Mouse (Mus musculus): ENCODE data around the gene Olfr814. TPM values are rescaled to one million over a fixed set of nuclear protein-coding genes. Genes with fewer than 3 reads are reported as not detected.
"Not testable (repeated sequence)": the region's sequence is repeated elsewhere in the genome, so short reads cannot be mapped to it uniquely, and the experiment has no call there.

Gene Olfr814
- polyA plus RNA-seq (2014; fragmentation: Nextera tagmentation; extraction: Ambion mirVana), result not detected in 2 replicates

- H3K4me2 ChIP-seq (replicated peaks); H3K9me3 ChIP-seq (ENCODE audit: control insufficient read depth, low read length); H3K27ac ChIP-seq; ATAC-seq (ENCODE audit: low FRiP score); H3K4me3 ChIP-seq (replicated peaks; ENCODE audit: low read length); H3K36me3 ChIP-seq (replicated peaks; ENCODE audit: control insufficient read depth, insufficient read depth); H3K27me3 ChIP-seq (ENCODE audit: control insufficient read depth, insufficient read depth, low read length); H3K4me1 ChIP-seq (replicated peaks; ENCODE audit: control insufficient read depth, insufficient read depth, low read length); H3K9ac ChIP-seq; DNase-seq (ENCODE audit: low spot score): not testable (repeated sequence)
- no CpG with 5 or more reads among the region's 1 CpGs for WGBS
Observed at GRCm38 (mm10) chr10:129879751-129880150, at the start of gene Olfr814. Gene Olfr814, minus strand, starts transcription at chr10:129879851.

DNA sequence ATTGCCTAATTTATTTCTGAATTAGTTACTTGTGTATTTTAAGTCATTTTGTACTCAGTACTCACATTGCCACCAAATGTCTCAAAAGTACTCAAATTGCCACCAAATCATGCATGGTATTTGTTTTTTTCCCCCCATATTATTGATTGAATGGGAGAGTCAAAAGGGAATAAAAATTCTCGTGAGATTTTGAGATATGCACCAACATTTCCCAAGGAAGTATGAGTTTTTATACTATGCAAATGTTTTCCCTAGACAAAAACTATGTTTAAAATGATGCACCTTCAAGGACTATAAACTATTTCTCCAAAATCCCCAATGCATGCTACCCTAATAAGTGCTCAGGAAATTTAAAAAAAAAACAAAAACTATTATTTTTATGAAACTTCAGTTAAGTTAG is 35.8 kb upstream of the Olfr814 start, which contains the start of gene Olfr816:
Gene Olfr816 (minus strand): TSS at position 101 of the 400 bp plus-strand sequence.
- no peaks in the 10 kb centered on the region for H3K4me1 ChIP-seq (replicated peaks; ENCODE audit: control insufficient read depth, insufficient read depth, low read length)
- H3K27ac ChIP-seq, result no peak within 1 kb of the TSS
- no peaks in the 10 kb centered on the region for H3K9me3 ChIP-seq (ENCODE audit: control insufficient read depth, low read length)
- no peak within 1 kb of the TSS for H3K4me3 ChIP-seq (replicated peaks; ENCODE audit: low read length)
- no peak for DNase-seq (ENCODE audit: low spot score)
- no peak within 1 kb of the TSS for H3K9ac ChIP-seq
- no peak for ATAC-seq (ENCODE audit: low FRiP score)
- H3K4me2 ChIP-seq (replicated peaks), result no peak within 1 kb of the TSS
- 70% methylated on average over 1 of the region's 1 CpGs for WGBS
- H3K27me3 ChIP-seq (ENCODE audit: control insufficient read depth, insufficient read depth, low read length), result no peaks in the 10 kb centered on the region
- H3K36me3 ChIP-seq (replicated peaks; ENCODE audit: control insufficient read depth, insufficient read depth), result no peaks in the 10 kb centered on the region

- ATAC-seq (ENCODE audit: low FRiP score); H3K4me3 ChIP-seq (replicated peaks; ENCODE audit: low read length); H3K27me3 ChIP-seq (ENCODE audit: control insufficient read depth, insufficient read depth, low read length); H3K4me1 ChIP-seq (replicated peaks; ENCODE audit: control insufficient read depth, insufficient read depth, low read length); H3K36me3 ChIP-seq (replicated peaks; ENCODE audit: control insufficient read depth, insufficient read depth); H3K27ac ChIP-seq; H3K9me3 ChIP-seq (ENCODE audit: control insufficient read depth, low read length); H3K9ac ChIP-seq; H3K4me2 ChIP-seq (replicated peaks); DNase-seq (ENCODE audit: low spot score): not testable (repeated sequence)
- WGBS, result no CpG with 5 or more reads among the region's 1 CpGs
Observed at GRCm38 (mm10) chr10:129905767-129906166, 26.1 kb upstream of the Olfr814 start, which contains the start of gene Olfr815. Gene Olfr815, minus strand, starts transcription at chr10:129905867.

- Histone ChIP-seq H3K4me3 (replicated peaks; ENCODE audit: low read length) (no peak overlapping the region), H3K27ac (no peak overlapping the region), H3K27me3 (ENCODE audit: control insufficient read depth, insufficient read depth, low read length) (no peaks in the 10 kb centered on the region), H3K9me3 (ENCODE audit: control insufficient read depth, low read length) (no peaks in the 10 kb centered on the region), H3K9ac (no peak overlapping the region), H3K36me3 (replicated peaks; ENCODE audit: control insufficient read depth, insufficient read depth) (no peaks in the 10 kb centered on the region), H3K4me1 (replicated peaks; ENCODE audit: control insufficient read depth, insufficient read depth, low read length) (no peaks in the 10 kb centered on the region), H3K4me2 (replicated peaks) (no peak overlapping the region)
- WGBS, result 96% methylated on average over 7 of the region's 7 CpGs
- ATAC-seq (ENCODE audit: low FRiP score), result no peak
- DNase-seq (ENCODE audit: low spot score), result no peak
Observed at GRCm38 (mm10) chr10:129885934-129886333, 6.3 kb upstream of the Olfr814 start.

- not testable (repeated sequence) for H3K4me2 ChIP-seq (replicated peaks); H3K4me3 ChIP-seq (replicated peaks; ENCODE audit: low read length); H3K9ac ChIP-seq; H3K36me3 ChIP-seq (replicated peaks; ENCODE audit: control insufficient read depth, insufficient read depth); DNase-seq (ENCODE audit: low spot score); ATAC-seq (ENCODE audit: low FRiP score); H3K4me1 ChIP-seq (replicated peaks; ENCODE audit: control insufficient read depth, insufficient read depth, low read length); H3K9me3 ChIP-seq (ENCODE audit: control insufficient read depth, low read length); H3K27ac ChIP-seq; H3K27me3 ChIP-seq (ENCODE audit: control insufficient read depth, insufficient read depth, low read length)
- WGBS, result 87% methylated on average over 6 of the region's 6 CpGs
Observed at GRCm38 (mm10) chr10:129885496-129885895, 5.8 kb upstream of the Olfr814 start.

DNA sequence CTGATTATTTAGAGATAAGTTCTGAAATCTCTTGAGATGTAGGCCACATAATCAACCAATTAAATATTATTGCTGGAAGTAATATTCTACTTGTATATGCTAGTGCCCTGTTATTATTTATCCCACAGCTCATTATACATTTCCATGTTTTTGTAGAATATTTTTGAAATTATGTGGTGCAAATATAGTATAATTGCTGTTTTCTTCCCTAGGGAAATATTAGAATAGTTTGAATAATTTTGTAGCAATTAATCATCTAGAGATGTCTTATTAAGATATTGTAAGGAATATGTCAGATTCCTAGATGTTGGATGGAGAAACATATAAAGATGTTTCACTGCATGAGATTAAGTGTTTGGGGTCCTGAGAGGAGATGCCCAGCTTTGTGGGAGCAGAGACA is 24.6 kb downstream of the Olfr814 start, which contains the start of gene Olfr813:
Gene Olfr813 (plus strand): TSS at position 301 of the 400 bp plus-strand sequence.
- no peak for ATAC-seq (ENCODE audit: low FRiP score)
- H3K9me3 ChIP-seq (ENCODE audit: control insufficient read depth, low read length), result no peaks in the 10 kb centered on the region

GRCm38 (mm10) chr10:129847343-129847742 is 32.3 kb downstream of the Olfr814 start:
- no peak for ATAC-seq (ENCODE audit: low FRiP score)

More for the DNA sequence above, 24.6 kb downstream of the Olfr814 start, which contains the start of gene Olfr813:
- Histone ChIP-seq H3K4me2 (replicated peaks) (no peak within 1 kb of the TSS), H3K9ac (no peak within 1 kb of the TSS), H3K27ac (no peak within 1 kb of the TSS), H3K4me1 (replicated peaks; ENCODE audit: control insufficient read depth, insufficient read depth, low read length) (no peaks in the 10 kb centered on the region), H3K4me3 (replicated peaks; ENCODE audit: low read length) (no peak within 1 kb of the TSS), H3K36me3 (replicated peaks; ENCODE audit: control insufficient read depth, insufficient read depth) (no peaks in the 10 kb centered on the region), H3K27me3 (ENCODE audit: control insufficient read depth, insufficient read depth, low read length) (no peaks in the 10 kb centered on the region)
- no peak for DNase-seq (ENCODE audit: low spot score)

DNA sequence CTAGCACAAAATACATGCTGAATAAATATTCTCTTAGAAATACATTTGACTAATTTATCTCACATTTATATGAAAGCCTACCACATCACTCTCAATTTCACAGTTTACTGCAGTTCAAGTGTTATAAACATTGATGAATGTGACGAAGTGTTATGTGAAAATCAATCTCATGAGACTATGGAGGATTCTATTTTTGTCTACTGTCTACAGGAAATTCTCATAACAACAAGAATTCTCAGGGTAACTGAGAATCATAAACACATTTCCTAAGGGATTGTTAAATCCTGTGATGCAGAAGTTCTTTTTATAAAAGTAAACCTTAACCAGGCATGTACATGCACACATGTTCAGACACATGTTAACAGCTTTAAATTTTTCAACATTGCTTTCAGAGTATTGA is 33.7 kb downstream of the Olfr814 start, which contains the start of gene Olfr812:
Gene Olfr812 (minus strand): TSS at position 101 of the 400 bp plus-strand sequence.
- no peaks in the 10 kb centered on the region for H3K36me3 ChIP-seq (replicated peaks; ENCODE audit: control insufficient read depth, insufficient read depth)
- no peaks in the 10 kb centered on the region for H3K4me1 ChIP-seq (replicated peaks; ENCODE audit: control insufficient read depth, insufficient read depth, low read length)
- H3K9ac ChIP-seq, result no peak within 1 kb of the TSS
- no peaks in the 10 kb centered on the region for H3K27me3 ChIP-seq (ENCODE audit: control insufficient read depth, insufficient read depth, low read length)
- ATAC-seq (ENCODE audit: low FRiP score), result no peak
- no peak within 1 kb of the TSS for H3K4me2 ChIP-seq (replicated peaks)
- H3K4me3 ChIP-seq (replicated peaks; ENCODE audit: low read length), result no peak within 1 kb of the TSS
- no peak within 1 kb of the TSS for H3K27ac ChIP-seq
- H3K9me3 ChIP-seq (ENCODE audit: control insufficient read depth, low read length), result no peaks in the 10 kb centered on the region
- WGBS, result 67% methylated on average over 1 of the region's 1 CpGs
- no peak for DNase-seq (ENCODE audit: low spot score)

More at GRCm38 (mm10) chr10:129847343-129847742, 32.3 kb downstream of the Olfr814 start:
- no peak overlapping the region for H3K9ac ChIP-seq
- H3K9me3 ChIP-seq (ENCODE audit: control insufficient read depth, low read length), result no peaks in the 10 kb centered on the region
- DNase-seq (ENCODE audit: low spot score), result no peak
- H3K4me1 ChIP-seq (replicated peaks; ENCODE audit: control insufficient read depth, insufficient read depth, low read length), result no peaks in the 10 kb centered on the region
- H3K4me2 ChIP-seq (replicated peaks), result no peak overlapping the region
- no peak overlapping the region for H3K4me3 ChIP-seq (replicated peaks; ENCODE audit: low read length)
- no peak overlapping the region for H3K27ac ChIP-seq
- H3K36me3 ChIP-seq (replicated peaks; ENCODE audit: control insufficient read depth, insufficient read depth), result no peaks in the 10 kb centered on the region
- 42% methylated on average over 1 of the region's 1 CpGs for WGBS
- H3K27me3 ChIP-seq (ENCODE audit: control insufficient read depth, insufficient read depth, low read length), result no peaks in the 10 kb centered on the region

All from hindbrain, embryonic 14.5 days (tissue).